Mouse (Mus musculus) embryonic fibroblast, embryonic 13.5 days (primary cell): ENCODE measurements around the gene BC024978. TPM values are rescaled to one million over a fixed set of nuclear protein-coding genes. Genes with fewer than 3 reads are reported as not detected.
A peak's percentile ranks its signal among the peaks of the same experiment; 100 is the strongest.

Experiments
- H3K27ac ChIP-seq: 2 replicates; pipeline ENCODE4 v1.5.1; 2012; ENCODE audit warnings: low read length, control low read depth, inconsistent platforms; ENCODE audit not compliant: insufficient read depth
- H3K4me1 ChIP-seq: 2 replicates; pipeline ENCODE4 v1.6.1; 2011; ENCODE audit warnings: low read length; ENCODE audit not compliant: control insufficient read depth, insufficient read depth
- H3K4me3 ChIP-seq: 2 replicates; pipeline ENCODE4 v1.5.1; 2011; ENCODE audit warnings: mild to moderate bottlenecking, control low read depth, low read length; ENCODE audit not compliant: insufficient read depth
- CTCF ChIP-seq: IDR thresholded peaks from 2 replicates; pipeline ENCODE4 v1.5.1; 2011; ENCODE audit warnings: mild to moderate bottlenecking, control low read depth, low read length, moderate library complexity, borderline replicate concordance; ENCODE audit not compliant: insufficient read depth
- POLR2A ChIP-seq: IDR thresholded peaks from 2 replicates; pipeline ENCODE4 v1.6.1; 2011; ENCODE audit warnings: low read depth, mild to moderate bottlenecking, control low read depth, low read length, moderate library complexity
- polyA plus RNA-seq: library from polyadenylated mRNA; stranded (reverse); fragments of >200 nt; gene quantifications from 2 replicates; pipeline ENCODE4 v1.2.4, GENCODE M21; 2011; ENCODE audit warnings: low read depth; ENCODE audit not compliant: missing spikeins, insufficient read length

BC024978 gene
- 7.3 and 7.7 TPM in 2 replicates for polyA plus RNA-seq

DNA sequence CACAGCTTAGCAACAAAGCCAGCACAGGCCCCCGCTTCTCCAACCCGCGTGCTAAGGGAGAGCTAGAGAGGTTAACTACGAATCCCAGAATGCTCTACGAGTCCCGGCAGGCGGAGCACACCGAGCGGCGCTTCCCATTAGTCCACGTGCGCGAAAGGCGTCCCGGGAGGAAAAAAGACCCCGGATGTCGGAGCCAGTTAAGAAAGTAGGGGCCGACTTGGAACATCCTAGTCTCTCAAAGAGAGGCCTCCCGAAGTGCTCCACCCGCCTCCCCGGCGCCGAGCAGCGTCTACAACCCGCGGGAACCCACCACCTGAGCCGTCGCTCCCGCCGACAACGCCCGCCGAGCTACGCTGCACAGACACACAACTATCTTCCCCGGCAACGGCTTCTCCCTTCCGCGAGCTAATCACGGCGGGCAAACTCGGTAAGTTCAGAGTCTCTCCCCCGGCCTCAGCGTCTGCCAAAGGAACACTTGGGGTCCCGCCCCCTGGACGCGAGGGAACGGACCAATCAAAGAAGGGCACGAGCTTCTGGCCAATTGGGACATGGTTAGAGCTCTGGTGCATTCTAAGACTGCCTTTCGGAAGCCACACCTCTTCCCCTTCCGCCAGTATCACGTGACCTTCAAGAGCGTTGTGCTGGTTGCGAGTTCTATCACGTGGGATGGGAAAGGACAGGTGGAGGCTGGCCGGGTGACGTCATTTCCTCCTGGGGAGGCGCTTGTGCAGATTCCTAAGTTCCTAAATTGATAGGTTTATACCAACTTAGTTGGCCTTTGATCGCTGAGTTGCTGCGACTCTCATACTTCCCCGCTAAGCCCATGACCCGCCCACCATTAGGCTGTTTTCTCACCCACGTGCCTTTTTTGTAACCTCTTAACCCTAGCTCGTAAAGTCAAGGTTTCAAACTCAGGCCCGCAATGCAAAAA lies at the start of gene BC024978, which contains the start of gene Snrpa:
BC024978 (plus strand) TSS at position 101 of the 931 bp plus-strand sequence.
Snrpa (minus strand) TSS at position 591 of the 931 bp plus-strand sequence.
- TF ChIP-seq POLR2A (peak; percentile 81), CTCF (no peak)
- H3K4me3 ChIP-seq = peak within 1 kb of the TSS; percentile 90
- peaks cover 13% of the 10 kb centered on the region for H3K4me1 ChIP-seq
- peak within 1 kb of the TSS; percentile 98 for H3K27ac ChIP-seq

DNA sequence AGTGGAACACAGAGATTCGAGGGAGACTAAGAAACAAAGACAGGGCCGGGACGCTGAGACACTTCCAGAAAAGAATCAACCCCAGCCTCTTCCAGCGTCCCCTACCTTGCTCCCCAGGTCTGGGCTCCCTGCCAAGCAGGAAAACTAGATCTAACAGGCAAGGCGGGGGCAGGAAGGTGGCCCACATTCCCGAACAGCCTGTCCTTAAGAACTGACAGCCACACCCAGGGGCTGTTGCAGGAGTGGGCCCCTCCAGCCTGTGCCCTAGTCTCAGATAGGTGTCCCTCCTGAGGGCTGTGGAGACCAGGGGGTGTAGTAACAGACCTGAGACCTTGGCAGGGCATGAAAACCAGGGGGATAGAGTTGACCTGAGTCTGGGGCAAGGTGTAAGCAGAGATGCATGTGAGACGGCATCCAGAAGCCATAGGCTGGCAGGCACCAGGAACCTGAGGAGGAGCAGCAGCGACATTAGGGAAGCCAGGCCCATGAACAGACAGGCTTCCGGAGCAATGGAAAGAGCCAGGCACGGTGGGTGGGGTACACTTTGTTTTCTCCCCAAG lies 42.3 kb upstream of the BC024978 start, which contains the start of gene Cyp2t4:
Cyp2t4 (plus strand) TSS at position 510 of the 560 bp plus-strand sequence.
- H3K4me3 ChIP-seq = no peak within 1 kb of the TSS
- TF ChIP-seq CTCF (no peak), POLR2A (no peak)
- H3K27ac ChIP-seq = no peak within 1 kb of the TSS
- no peaks in the 10 kb centered on the region for H3K4me1 ChIP-seq

DNA sequence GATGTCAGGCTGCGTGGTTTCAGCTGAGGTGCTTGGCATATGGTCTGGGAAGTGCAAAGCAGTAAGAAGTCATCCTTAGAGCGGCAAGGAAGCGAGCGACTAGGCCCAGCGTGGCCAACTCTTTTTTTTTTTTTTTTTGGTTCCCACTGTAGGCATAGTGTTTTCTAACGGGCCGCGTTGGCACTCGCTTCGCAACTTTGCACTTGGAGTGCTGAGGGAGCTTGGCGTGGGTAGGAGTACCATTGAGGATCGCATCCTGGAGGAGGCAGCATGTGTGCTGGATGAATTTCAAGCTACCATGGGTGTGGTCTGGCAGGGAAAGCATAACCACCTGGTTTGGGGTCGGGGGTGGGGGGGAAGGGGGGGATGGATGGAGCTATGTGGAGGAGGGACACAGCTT lies 39.6 kb upstream of the BC024978 start:
- TF ChIP-seq POLR2A (no peak), CTCF (no peak)
- no peak overlapping the region for H3K4me3 ChIP-seq

DNA sequence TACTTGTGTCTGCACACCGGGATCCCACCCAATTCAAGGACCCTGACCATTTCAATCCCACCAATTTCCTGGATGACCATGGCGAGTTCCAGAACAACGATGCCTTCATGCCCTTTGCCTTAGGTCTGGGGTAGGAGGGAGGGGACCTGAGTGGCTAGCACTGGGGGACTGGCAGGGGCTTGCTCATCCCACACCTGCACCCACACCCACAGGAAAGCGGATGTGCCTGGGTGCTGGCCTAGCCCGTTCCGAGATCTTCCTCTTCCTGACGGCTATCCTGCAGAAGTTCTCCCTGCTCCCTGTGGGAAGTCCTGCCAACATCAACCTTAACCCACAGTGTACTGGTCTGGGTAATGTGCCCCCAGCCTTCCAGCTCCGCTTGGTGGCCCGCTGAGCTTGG lies 37.4 kb upstream of the BC024978 start:
- H3K27ac ChIP-seq = no peak overlapping the region
- no peaks in the 10 kb centered on the region for H3K4me1 ChIP-seq
- no peak overlapping the region for H3K4me3 ChIP-seq
- no peak for TF ChIP-seq CTCF
- TF ChIP-seq POLR2A = no peak

More for the DNA sequence above, 39.6 kb upstream of the BC024978 start:
- Histone ChIP-seq H3K27ac (no peak overlapping the region), H3K4me1 (no peaks in the 10 kb centered on the region)

DNA sequence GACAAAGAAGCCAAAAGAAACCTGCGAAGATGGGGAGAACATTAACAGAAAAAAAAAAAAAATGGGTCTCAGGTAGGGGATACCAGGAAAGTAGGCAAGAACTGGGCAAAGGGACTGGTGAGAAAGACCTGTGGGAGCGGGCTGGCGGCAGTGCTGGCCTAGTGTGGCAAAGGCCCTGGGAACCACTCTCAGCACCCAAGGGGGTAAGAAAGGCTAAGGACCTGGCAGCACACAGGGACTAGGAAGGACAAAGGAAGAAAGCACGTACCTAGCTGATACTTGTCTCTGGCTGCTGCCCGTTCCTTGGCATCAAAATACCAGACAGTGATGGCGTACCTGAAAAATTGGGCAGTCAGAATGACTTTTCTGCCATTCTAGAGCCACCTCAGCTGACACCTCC lies 36.3 kb upstream of the BC024978 start:
- H3K4me3 ChIP-seq = no peak overlapping the region
- no peak overlapping the region for H3K27ac ChIP-seq
- TF ChIP-seq CTCF = no peak
- no peak for TF ChIP-seq POLR2A
- H3K4me1 ChIP-seq = no peaks in the 10 kb centered on the region; the same call in 1 of the 2 replicates

DNA sequence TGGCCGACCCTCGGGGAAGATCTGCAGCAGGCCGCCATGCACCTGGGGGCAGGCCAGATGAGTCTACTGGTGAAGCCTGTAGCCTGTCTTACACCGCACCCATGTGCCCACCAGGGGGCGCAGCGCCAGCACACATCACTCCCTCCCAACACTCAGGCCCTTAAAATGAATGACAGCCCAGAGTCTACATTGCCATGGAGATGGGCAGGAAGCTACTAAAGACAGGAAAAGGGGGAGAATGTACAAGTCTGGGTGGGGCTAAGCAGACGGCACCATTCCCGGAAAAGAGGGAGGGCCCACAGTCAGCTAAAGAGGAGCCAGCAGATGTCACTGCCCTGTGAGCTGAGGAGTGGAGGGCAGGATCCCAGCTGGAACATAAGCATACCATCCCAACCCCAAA lies 35.7 kb upstream of the BC024978 start:
- no peak overlapping the region for H3K27ac ChIP-seq
- H3K4me3 ChIP-seq = no peak overlapping the region
- H3K4me1 ChIP-seq = no peaks in the 10 kb centered on the region; the same call in none of the 2 replicates
- TF ChIP-seq POLR2A (no peak), CTCF (peak; percentile 95)

DNA sequence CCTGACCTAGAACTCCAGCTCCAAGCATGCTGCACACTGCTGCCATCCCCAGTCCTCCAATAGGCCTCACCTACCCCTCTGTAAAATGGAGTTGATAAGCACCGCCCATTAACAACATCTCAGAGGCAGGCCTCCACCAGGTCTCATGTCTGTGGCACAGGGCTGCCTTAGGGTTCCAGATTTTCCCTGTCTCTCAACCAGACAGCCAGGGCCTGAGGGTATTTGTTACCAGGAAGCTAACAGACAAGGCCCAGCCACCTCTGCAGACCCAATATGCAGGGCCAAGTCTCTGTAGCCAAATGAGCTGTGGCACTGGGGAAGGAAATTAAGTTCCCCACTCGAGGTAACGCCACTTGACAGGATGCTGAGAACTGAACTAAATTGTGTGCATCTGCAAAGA lies 34.7 kb upstream of the BC024978 start:
- H3K27ac ChIP-seq = no peak overlapping the region
- TF ChIP-seq POLR2A (no peak), CTCF (no peak)
- no peak overlapping the region for H3K4me3 ChIP-seq
- H3K4me1 ChIP-seq = no peaks in the 10 kb centered on the region; the same call in none of the 2 replicates

DNA sequence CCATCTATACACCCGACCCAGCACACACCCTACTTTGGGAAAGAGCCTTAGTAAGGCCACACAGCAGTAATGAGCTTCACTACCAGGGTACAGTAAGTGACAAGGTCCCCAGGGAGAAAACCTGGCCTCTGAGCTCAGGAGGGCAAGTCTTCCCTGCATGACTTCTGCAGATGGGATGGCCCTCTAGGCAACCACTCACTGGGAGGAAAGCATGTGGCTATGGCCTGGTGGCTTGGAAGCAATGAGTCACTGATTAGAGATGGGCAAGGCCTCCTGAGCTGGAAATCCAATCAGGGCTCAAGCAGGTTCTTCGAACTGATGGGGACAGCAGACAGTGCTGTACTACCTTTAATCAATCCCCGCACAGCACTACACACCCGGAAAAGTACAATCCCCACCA lies 33.8 kb upstream of the BC024978 start:
- TF ChIP-seq CTCF (no peak), POLR2A (no peak)

DNA sequence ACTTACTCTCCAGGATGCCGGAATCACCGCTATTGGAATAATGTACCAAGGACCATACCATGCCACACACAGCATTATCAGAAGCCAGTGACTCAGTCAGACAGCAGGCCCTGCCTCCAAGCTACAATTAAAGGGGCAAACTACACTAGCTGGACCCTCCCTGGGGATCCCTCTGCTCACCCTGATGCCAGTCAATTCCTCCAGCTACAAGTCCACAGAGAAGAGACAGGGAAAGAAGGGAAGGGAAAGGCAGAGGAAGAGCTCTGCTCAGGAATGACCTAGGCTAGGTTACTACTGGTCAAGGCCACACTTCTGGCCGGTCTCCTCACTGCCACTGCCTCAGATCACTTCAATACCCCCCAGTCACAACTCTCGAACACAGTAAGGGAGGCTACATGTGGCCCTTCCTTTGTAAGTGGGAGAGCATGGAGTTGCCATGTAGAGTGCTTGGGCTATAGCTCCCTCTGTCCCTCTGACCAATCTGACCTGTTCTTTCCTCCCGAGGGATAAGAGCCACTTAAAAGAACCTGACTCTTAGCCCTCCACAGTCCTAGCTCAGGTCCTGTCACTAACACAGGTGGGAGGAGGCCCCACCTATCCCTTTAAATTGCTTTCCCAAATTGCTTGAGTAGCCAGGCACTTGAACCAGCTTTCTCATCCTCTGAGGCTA lies 32.7 kb upstream of the BC024978 start:
- TF ChIP-seq CTCF (no peak), POLR2A (no peak)
- H3K27ac ChIP-seq = no peak overlapping the region
- H3K4me1 ChIP-seq = no peaks in the 10 kb centered on the region; the same call in none of the 2 replicates
- H3K4me3 ChIP-seq = no peak overlapping the region

More for the DNA sequence above, 33.8 kb upstream of the BC024978 start:
- no peaks in the 10 kb centered on the region; the same call in none of the 2 replicates for H3K4me1 ChIP-seq
- H3K27ac ChIP-seq = no peak overlapping the region
- H3K4me3 ChIP-seq = no peak overlapping the region

DNA sequence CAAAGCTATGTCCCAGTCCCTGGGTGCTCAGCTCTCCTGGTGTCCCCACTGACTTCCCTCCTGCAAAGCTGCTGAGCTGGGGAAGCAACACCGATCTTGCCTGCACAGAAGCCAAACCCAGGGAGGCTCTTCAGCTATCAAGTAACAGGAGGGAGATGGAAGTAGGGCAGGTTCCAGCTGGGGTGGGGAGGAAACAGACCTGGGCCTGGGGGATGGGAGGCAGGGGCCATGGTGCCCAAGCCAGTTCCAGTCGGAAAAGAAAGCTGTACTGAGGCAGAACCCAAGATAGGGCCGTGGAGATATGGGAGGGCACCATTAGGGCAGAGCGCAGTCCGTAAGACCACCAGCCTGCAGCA lies 32.2 kb upstream of the BC024978 start:
- no peaks in the 10 kb centered on the region; the same call in none of the 2 replicates for H3K4me1 ChIP-seq

More for the DNA sequence above, 32.2 kb upstream of the BC024978 start:
- Histone ChIP-seq H3K4me3 (no peak overlapping the region), H3K27ac (no peak overlapping the region)
- TF ChIP-seq POLR2A (no peak), CTCF (no peak)
